Mouse (Mus musculus) forebrain, embryonic 10.5 days (tissue): ENCODE measurements around the gene Lefty1. TPM values are rescaled to one million over a fixed set of nuclear protein-coding genes. Genes with fewer than 3 reads are reported as not detected.

Experiments
- DNase-seq: peaks from one replicate; pipeline ENCODE4 v3.0.0-alpha.2; 2017; ENCODE audit warnings: low spot score; ENCODE audit errors: extremely low spot score
- H3K27ac ChIP-seq: fragments of 300-500 bp; sonication (generic); 2 replicates; pipeline ENCODE4 v1.5.1; 2016; ENCODE audit warnings: mild to moderate bottlenecking
- H3K27me3 ChIP-seq: fragments of 300-500 bp; sonication (generic); 2 replicates; pipeline ENCODE4 v1.6.1; 2016; ENCODE audit warnings: mild to moderate bottlenecking; ENCODE audit not compliant: poor library complexity, severe bottlenecking
- H3K36me3 ChIP-seq: fragments of 300-500 bp; sonication (generic); replicated peaks from 2 replicates; pipeline ENCODE4 v1.6.1; 2016; ENCODE audit warnings: mild to moderate bottlenecking, moderate library complexity
- H3K4me1 ChIP-seq: fragments of 300-500 bp; sonication (generic); 2 replicates; pipeline ENCODE4 v1.6.1; 2016
- H3K4me3 ChIP-seq: fragments of 300-500 bp; sonication (generic); 2 replicates; pipeline ENCODE4 v1.5.1; 2016; ENCODE audit warnings: mild to moderate bottlenecking, moderate library complexity
- H3K9me3 ChIP-seq: fragments of 300-500 bp; sonication (generic); 2 replicates; pipeline ENCODE4 v1.6.1; 2016; ENCODE audit warnings: mild to moderate bottlenecking, moderate library complexity
- WGBS: fragments of 180-500 bp; shearing (Covaris S2); methylation state at CpG from one replicate; pipeline ENCODE4 v1.1.7; 2016; 5-methylcytosine and 5-hydroxymethylcytosine counted together
- polyA plus RNA-seq: library from polyadenylated mRNA; unstranded; fragments of >200 nt; fragmentation: Nextera tagmentation; extraction: Ambion mirVana; gene quantifications from 2 replicates; pipeline ENCODE4 v1.2.1, GENCODE M21; 2016

The Lefty1 gene
- polyA plus RNA-seq, 1 experiment from 2014 or later, result 0.69 TPM

GRCm38 (mm10) chr1:180944553-180944952 lies 9.7 kb downstream of the Lefty1 start:
- Histone ChIP-seq H3K36me3 (no peaks in the 10 kb centered on the region), H3K4me3 (no peak overlapping the region), H3K27me3 (peaks cover 57% of the 10 kb centered on the region), H3K27ac (no peak overlapping the region), H3K9me3 (no peaks in the 10 kb centered on the region), H3K4me1 (peaks cover 36% of the 10 kb centered on the region)
- DNase-seq, result no peak
- 79% methylated on average over 4 of the region's 4 CpGs for WGBS

- 30% methylated on average over 20 of the region's 20 CpGs for WGBS
- Histone ChIP-seq H3K36me3 (no peaks in the 10 kb centered on the region), H3K27me3 (peaks cover 51% of the 10 kb centered on the region), H3K4me1 (peaks cover 36% of the 10 kb centered on the region), H3K9me3 (no peaks in the 10 kb centered on the region), H3K4me3 (0 out of 2 replicates have a peak overlapping the region, but pooled peaks have one; percentile 3), H3K27ac (peak overlapping the region; percentile 60)
- peak; percentile 42 for DNase-seq
Measured at GRCm38 (mm10) chr1:180945001-180945980, 10.5 kb downstream of the Lefty1 start.

- H3K4me1 ChIP-seq, result peaks cover 32% of the 10 kb centered on the region
- H3K27ac ChIP-seq, result no peak overlapping the region
- no peaks in the 10 kb centered on the region for H3K9me3 ChIP-seq
- DNase-seq, result no peak
- 91% methylated on average over 6 of the region's 6 CpGs for WGBS
- H3K36me3 ChIP-seq, result no peaks in the 10 kb centered on the region
- no peak overlapping the region for H3K4me3 ChIP-seq
- H3K27me3 ChIP-seq, result peaks cover 39% of the 10 kb centered on the region
Measured at GRCm38 (mm10) chr1:180946448-180946847, 11.6 kb downstream of the Lefty1 start.

- Histone ChIP-seq H3K27me3 (no peaks in the 10 kb centered on the region), H3K4me3 (no peak overlapping the region), H3K36me3 (no peaks in the 10 kb centered on the region), H3K27ac (no peak overlapping the region), H3K9me3 (no peaks in the 10 kb centered on the region), H3K4me1 (peaks cover 8% of the 10 kb centered on the region)
- 86% methylated on average over 6 of the region's 6 CpGs for WGBS
- no peak for DNase-seq
Measured at GRCm38 (mm10) chr1:180952085-180952746, 17.4 kb downstream of the Lefty1 start.

GRCm38 (mm10) chr1:180952808-180953207 lies 18.0 kb downstream of the Lefty1 start:
- peaks cover 8% of the 10 kb centered on the region for H3K4me1 ChIP-seq
- 93% methylated on average over 5 of the region's 5 CpGs for WGBS

GRCm38 (mm10) chr1:180956401-180956800 lies 21.6 kb downstream of the Lefty1 start:
- no peaks in the 10 kb centered on the region for H3K9me3 ChIP-seq
- 88% methylated on average over 8 of the region's 8 CpGs for WGBS
- peaks cover 8% of the 10 kb centered on the region for H3K4me1 ChIP-seq
- no peak overlapping the region for H3K4me3 ChIP-seq
- no peaks in the 10 kb centered on the region for H3K27me3 ChIP-seq
- DNase-seq, result no peak
- no peak overlapping the region for H3K27ac ChIP-seq
- H3K36me3 ChIP-seq, result no peaks in the 10 kb centered on the region

More at GRCm38 (mm10) chr1:180952808-180953207, 18.0 kb downstream of the Lefty1 start:
- Histone ChIP-seq H3K36me3 (no peaks in the 10 kb centered on the region), H3K27me3 (no peaks in the 10 kb centered on the region), H3K27ac (no peak overlapping the region), H3K4me3 (no peak overlapping the region), H3K9me3 (no peaks in the 10 kb centered on the region)
- DNase-seq, result no peak

- no peaks in the 10 kb centered on the region for H3K36me3 ChIP-seq
- 85% methylated on average over 8 of the region's 8 CpGs for WGBS
- H3K4me3 ChIP-seq, result no peak overlapping the region
- no peak overlapping the region for H3K27ac ChIP-seq
- H3K27me3 ChIP-seq, result no peaks in the 10 kb centered on the region
- peaks cover 8% of the 10 kb centered on the region for H3K4me1 ChIP-seq
- no peaks in the 10 kb centered on the region for H3K9me3 ChIP-seq
- no peak for DNase-seq
Measured at GRCm38 (mm10) chr1:180956973-180957381, 22.2 kb downstream of the Lefty1 start.

GRCm38 (mm10) chr1:180957989-180958388 lies 23.2 kb downstream of the Lefty1 start:
- Histone ChIP-seq H3K4me3 (no peak overlapping the region), H3K4me1 (peaks cover 8% of the 10 kb centered on the region), H3K27ac (no peak overlapping the region), H3K36me3 (no peaks in the 10 kb centered on the region), H3K27me3 (no peaks in the 10 kb centered on the region), H3K9me3 (no peaks in the 10 kb centered on the region)
- 84% methylated on average over 3 of the region's 3 CpGs for WGBS
- no peak for DNase-seq

GRCm38 (mm10) chr1:180958797-180959196 lies 24.0 kb downstream of the Lefty1 start:
- Histone ChIP-seq H3K9me3 (no peaks in the 10 kb centered on the region), H3K27me3 (no peaks in the 10 kb centered on the region), H3K4me3 (no peak overlapping the region), H3K36me3 (no peaks in the 10 kb centered on the region), H3K27ac (no peak overlapping the region), H3K4me1 (peaks cover 5% of the 10 kb centered on the region)
- DNase-seq, result no peak
- 70% methylated on average over 3 of the region's 3 CpGs for WGBS

GRCm38 (mm10) chr1:180965786-180966185 lies 31.0 kb downstream of the Lefty1 start:
- Histone ChIP-seq H3K27ac (no peak overlapping the region), H3K9me3 (no peaks in the 10 kb centered on the region), H3K4me3 (no peak overlapping the region), H3K27me3 (no peaks in the 10 kb centered on the region), H3K4me1 (no peaks in the 10 kb centered on the region), H3K36me3 (no peaks in the 10 kb centered on the region)
- DNase-seq, result no peak
- WGBS, result 91% methylated on average over 3 of the region's 3 CpGs

- 79% methylated on average over 3 of the region's 3 CpGs for WGBS
- H3K27ac ChIP-seq, result no peak overlapping the region
- no peak for DNase-seq
Measured at GRCm38 (mm10) chr1:180966542-180966941, 31.7 kb downstream of the Lefty1 start.

GRCm38 (mm10) chr1:180967261-180967660 lies 32.4 kb downstream of the Lefty1 start:
- H3K4me1 ChIP-seq, result no peaks in the 10 kb centered on the region
- no peaks in the 10 kb centered on the region for H3K9me3 ChIP-seq
- WGBS, result 91% methylated on average over 7 of the region's 7 CpGs
- H3K4me3 ChIP-seq, result no peak overlapping the region
- H3K27ac ChIP-seq, result no peak overlapping the region
- DNase-seq, result no peak
- H3K36me3 ChIP-seq, result no peaks in the 10 kb centered on the region
- no peaks in the 10 kb centered on the region for H3K27me3 ChIP-seq

More at GRCm38 (mm10) chr1:180966542-180966941, 31.7 kb downstream of the Lefty1 start:
- Histone ChIP-seq H3K4me3 (no peak overlapping the region), H3K36me3 (no peaks in the 10 kb centered on the region), H3K9me3 (no peaks in the 10 kb centered on the region), H3K27me3 (no peaks in the 10 kb centered on the region), H3K4me1 (no peaks in the 10 kb centered on the region)

- 80% methylated on average over 10 of the region's 11 CpGs for WGBS
- no peak overlapping the region for H3K4me3 ChIP-seq
- no peaks in the 10 kb centered on the region for H3K9me3 ChIP-seq
- no peaks in the 10 kb centered on the region for H3K27me3 ChIP-seq
- DNase-seq, result no peak
- no peak overlapping the region for H3K27ac ChIP-seq
- no peaks in the 10 kb centered on the region for H3K4me1 ChIP-seq
- no peaks in the 10 kb centered on the region for H3K36me3 ChIP-seq
Measured at GRCm38 (mm10) chr1:180972941-180973340, 38.1 kb downstream of the Lefty1 start.
